Mouse (Mus musculus): ENCODE data around the gene Lrrc25. TPM values are rescaled to one million over a fixed set of nuclear protein-coding genes. Genes with fewer than 3 reads are reported as not detected.

Gene Lrrc25
- total and polyA plus RNA-seq, 2 experiments = 1.4 to 7.0 TPM

DNA sequence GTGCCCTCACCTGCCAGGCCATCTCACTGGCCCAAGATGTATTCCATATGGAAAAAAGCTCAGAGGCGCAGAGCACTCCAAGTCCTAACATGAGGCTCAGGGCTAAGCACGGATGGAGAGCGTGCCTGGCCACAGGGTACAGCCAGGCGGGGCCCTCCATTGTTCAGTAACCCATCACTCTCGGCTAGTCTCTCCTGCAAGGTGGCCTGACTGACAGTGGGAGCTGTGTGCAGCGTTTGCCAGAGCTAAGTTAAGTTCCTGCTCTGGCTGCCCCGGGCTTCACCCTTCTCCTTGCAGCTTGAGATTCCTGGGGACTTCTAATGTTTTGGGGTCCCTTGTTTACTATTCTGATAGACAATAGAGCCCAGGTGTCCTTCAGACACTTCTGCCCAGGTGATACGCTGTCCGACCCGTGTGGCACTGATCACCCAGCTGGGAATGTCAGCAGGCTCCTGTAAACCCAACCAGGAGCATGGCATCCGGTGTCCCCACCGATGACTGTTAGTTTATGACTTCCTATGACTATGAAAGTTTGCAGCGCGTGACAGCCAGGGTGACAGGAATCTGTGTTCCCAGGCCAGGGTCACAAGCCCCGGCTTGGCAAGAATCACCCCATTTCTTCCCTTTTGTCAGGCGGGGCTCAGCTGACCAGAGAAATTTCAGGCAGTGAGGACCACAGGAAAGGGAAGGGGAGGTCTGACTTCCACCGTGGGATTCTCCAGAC lies 29.7 kb downstream of the Lrrc25 start:
- 42% methylated on average over 17 of the region's 17 CpGs for WGBS
- peak; percentile 70 for DNase-seq (ENCODE audit: extremely low read depth, low read depth, low spot score)
- no peaks in the 10 kb centered on the region for H3K79me2 ChIP-seq (ENCODE audit: control insufficient read depth, insufficient read depth, low read length)
- peak overlapping the region; percentile 14 for H3K9ac ChIP-seq (ENCODE audit: low read depth, low read length)
- peak overlapping the region; percentile 92 for H3K27ac ChIP-seq (replicated peaks; ENCODE audit: insufficient read depth, low read depth, low read length)
- no peak overlapping the region for H3K4me3 ChIP-seq (ENCODE audit: insufficient read depth, low read depth, low read length)
- H3K27me3 ChIP-seq (ENCODE audit: control insufficient read depth, insufficient read depth, low read length) = no peaks in the 10 kb centered on the region
- TF ChIP-seq CTCF (IDR thresholded peaks at IDR 0.05; ENCODE audit: low read depth, low read length) = no peak
- no peak for TF ChIP-seq POLR2A (IDR thresholded peaks at IDR 0.05; ENCODE audit: extremely low read depth, insufficient read depth, low read length)
- peaks cover 41% of the 10 kb centered on the region for H3K4me1 ChIP-seq (ENCODE audit: control insufficient read depth, insufficient read depth, low read length)
- peaks cover 8% of the 10 kb centered on the region; the same call in 1 of the 2 replicates for H3K36me3 ChIP-seq (ENCODE audit: control insufficient read depth, insufficient read depth, low read length)

DNA sequence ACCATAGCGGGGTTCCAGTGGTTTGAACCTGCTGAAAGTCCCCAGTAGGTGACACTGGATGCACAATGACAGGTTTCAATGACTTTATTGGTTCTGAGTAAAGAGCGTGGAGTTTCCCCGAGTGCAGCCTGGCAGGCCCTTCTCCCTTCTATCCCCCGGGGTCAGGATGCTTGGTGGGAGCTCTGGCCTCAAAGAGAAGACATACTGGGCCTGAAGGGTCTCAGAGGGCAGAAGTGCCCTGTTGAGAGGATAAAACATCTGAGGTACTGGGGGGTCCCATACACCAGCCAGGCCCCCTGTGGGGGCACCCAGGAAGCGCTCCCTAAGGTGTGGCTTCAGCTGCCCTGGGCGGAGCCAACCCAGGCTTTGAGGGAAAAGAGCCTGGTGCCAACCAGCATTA lies 30.4 kb downstream of the Lrrc25 start:
- Histone ChIP-seq H3K79me2 (ENCODE audit: control insufficient read depth, insufficient read depth, low read length) (no peaks in the 10 kb centered on the region), H3K4me3 (ENCODE audit: insufficient read depth, low read depth, low read length) (no peak overlapping the region), H3K4me1 (ENCODE audit: control insufficient read depth, insufficient read depth, low read length) (peaks cover 41% of the 10 kb centered on the region), H3K27me3 (ENCODE audit: control insufficient read depth, insufficient read depth, low read length) (no peaks in the 10 kb centered on the region), H3K9ac (ENCODE audit: low read depth, low read length) (peak overlapping the region; percentile 19; the same call in 1 of the 2 replicates), H3K36me3 (ENCODE audit: control insufficient read depth, insufficient read depth, low read length) (peaks cover 11% of the 10 kb centered on the region; the same call in 1 of the 2 replicates), H3K27ac (replicated peaks; ENCODE audit: insufficient read depth, low read depth, low read length) (peak overlapping the region; percentile 92)
- WGBS = 49% methylated on average over 6 of the region's 6 CpGs
- no peak for DNase-seq (ENCODE audit: extremely low read depth, low read depth, low spot score)
- no peak for TF ChIP-seq POLR2A (IDR thresholded peaks at IDR 0.05; ENCODE audit: extremely low read depth, insufficient read depth, low read length)
- no peak for TF ChIP-seq CTCF (IDR thresholded peaks at IDR 0.05; ENCODE audit: low read depth, low read length)

DNA sequence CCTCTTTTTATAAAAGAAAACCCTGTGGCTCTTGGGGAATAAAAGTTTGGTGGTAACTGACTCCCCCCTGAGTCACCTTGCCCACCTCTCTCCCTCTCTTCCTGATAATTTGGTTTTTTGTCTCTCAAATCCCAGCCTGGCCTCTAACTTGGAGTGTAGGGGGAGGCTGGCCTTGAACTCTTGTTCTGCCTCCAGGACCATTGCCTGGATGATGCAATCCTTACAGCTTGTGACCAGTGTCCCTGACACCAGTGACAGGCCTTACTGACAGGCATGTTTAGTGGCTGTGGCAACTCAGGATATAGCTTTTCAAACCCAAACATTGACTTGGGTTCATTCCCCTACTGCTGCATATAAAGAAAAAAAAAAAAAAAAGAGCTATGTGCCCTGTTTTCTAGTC lies 30.8 kb downstream of the Lrrc25 start:
- no peaks in the 10 kb centered on the region for H3K27me3 ChIP-seq (ENCODE audit: control insufficient read depth, insufficient read depth, low read length)
- H3K4me1 ChIP-seq (ENCODE audit: control insufficient read depth, insufficient read depth, low read length) = peaks cover 41% of the 10 kb centered on the region
- peaks cover 13% of the 10 kb centered on the region; the same call in 1 of the 2 replicates for H3K36me3 ChIP-seq (ENCODE audit: control insufficient read depth, insufficient read depth, low read length)
- DNase-seq (ENCODE audit: extremely low read depth, low read depth, low spot score) = peak; percentile 93
- H3K79me2 ChIP-seq (ENCODE audit: control insufficient read depth, insufficient read depth, low read length) = no peaks in the 10 kb centered on the region
- peak overlapping the region; percentile 92 for H3K27ac ChIP-seq (replicated peaks; ENCODE audit: insufficient read depth, low read depth, low read length)
- no peak overlapping the region for H3K4me3 ChIP-seq (ENCODE audit: insufficient read depth, low read depth, low read length)
- H3K9ac ChIP-seq (ENCODE audit: low read depth, low read length) = 0 out of 2 replicates have a peak overlapping the region, but pooled peaks have one; percentile 19
- no peak for TF ChIP-seq POLR2A (IDR thresholded peaks at IDR 0.05; ENCODE audit: extremely low read depth, insufficient read depth, low read length)
- no peak for TF ChIP-seq CTCF (IDR thresholded peaks at IDR 0.05; ENCODE audit: low read depth, low read length)

DNA sequence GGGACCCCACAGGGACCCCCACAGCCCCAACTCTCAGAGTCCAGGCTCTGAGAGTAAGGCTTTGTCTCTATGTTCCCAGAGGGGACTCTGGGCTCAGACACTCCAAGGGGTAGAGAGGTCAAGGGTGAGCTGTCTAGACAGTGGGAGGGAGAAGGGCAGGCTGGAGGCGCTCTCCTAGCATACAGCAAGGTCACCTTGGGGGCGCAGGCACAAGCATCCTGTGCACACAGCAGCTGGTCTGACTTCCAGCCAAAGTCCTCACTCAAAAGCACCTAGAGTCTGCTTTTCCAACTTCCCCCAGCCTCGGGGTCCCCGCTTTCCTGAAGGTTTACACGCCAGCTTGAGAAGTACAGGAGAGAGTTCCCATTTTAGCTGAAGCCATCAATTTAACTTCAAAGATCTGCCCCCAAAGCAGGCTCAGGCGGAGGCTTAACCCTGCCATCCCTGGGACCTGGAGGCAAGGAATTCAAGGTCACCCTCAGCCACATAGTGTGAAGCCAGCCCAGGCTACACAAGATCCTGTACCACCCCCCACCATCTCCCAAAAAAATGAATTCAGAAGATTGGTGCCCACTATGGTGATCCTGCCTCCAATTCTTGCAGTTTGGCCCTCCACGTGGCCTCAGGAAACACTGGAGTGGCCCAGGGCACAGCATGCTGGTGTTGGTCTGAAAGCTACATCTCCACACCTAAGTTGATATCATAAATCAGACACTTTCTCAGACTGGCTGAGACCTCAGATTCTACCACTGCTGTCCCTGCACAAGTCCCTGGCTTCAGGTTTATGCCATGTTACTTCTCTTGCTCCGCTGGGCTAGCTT lies 31.6 kb downstream of the Lrrc25 start:
- peaks cover 41% of the 10 kb centered on the region for H3K4me1 ChIP-seq (ENCODE audit: control insufficient read depth, insufficient read depth, low read length)
- H3K36me3 ChIP-seq (ENCODE audit: control insufficient read depth, insufficient read depth, low read length) = peaks cover 20% of the 10 kb centered on the region
- WGBS = 23% methylated on average over 8 of the region's 8 CpGs
- H3K27me3 ChIP-seq (ENCODE audit: control insufficient read depth, insufficient read depth, low read length) = no peaks in the 10 kb centered on the region
- peak; percentile 50 for DNase-seq (ENCODE audit: extremely low read depth, low read depth, low spot score)
- TF ChIP-seq POLR2A (IDR thresholded peaks at IDR 0.05; ENCODE audit: extremely low read depth, insufficient read depth, low read length) (0 out of 2 replicates have a peak, but pooled peaks have one; percentile 13), CTCF (IDR thresholded peaks at IDR 0.05; ENCODE audit: low read depth, low read length) (no peak)
- peak overlapping the region; percentile 92 for H3K27ac ChIP-seq (replicated peaks; ENCODE audit: insufficient read depth, low read depth, low read length)
- H3K4me3 ChIP-seq (ENCODE audit: insufficient read depth, low read depth, low read length) = no peak overlapping the region
- peaks cover 6% of the 10 kb centered on the region; the same call in 1 of the 2 replicates for H3K79me2 ChIP-seq (ENCODE audit: control insufficient read depth, insufficient read depth, low read length)
- H3K9ac ChIP-seq (ENCODE audit: low read depth, low read length) = peak overlapping the region; percentile 42

DNA sequence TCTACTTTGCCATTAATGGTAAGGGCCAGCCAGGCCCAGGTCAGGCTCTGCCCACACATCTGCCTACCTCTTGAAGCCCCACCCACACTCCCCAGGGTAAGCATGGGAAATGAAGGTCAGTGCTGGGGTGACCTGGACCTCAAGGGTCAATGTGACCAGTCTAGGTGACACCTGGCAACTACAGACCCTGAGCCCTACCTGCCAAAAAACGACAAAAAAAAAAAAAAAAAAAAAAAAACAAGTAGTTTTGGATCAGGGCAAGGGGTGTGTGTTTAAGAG lies 32.1 kb downstream of the Lrrc25 start:
- H3K79me2 ChIP-seq (ENCODE audit: control insufficient read depth, insufficient read depth, low read length) = peaks cover 8% of the 10 kb centered on the region; the same call in 1 of the 2 replicates
- H3K9ac ChIP-seq (ENCODE audit: low read depth, low read length) = no peak overlapping the region; the same call in 1 of the 2 replicates
- TF ChIP-seq POLR2A (IDR thresholded peaks at IDR 0.05; ENCODE audit: extremely low read depth, insufficient read depth, low read length) (no peak), CTCF (IDR thresholded peaks at IDR 0.05; ENCODE audit: low read depth, low read length) (no peak)
- peak overlapping the region; percentile 92 for H3K27ac ChIP-seq (replicated peaks; ENCODE audit: insufficient read depth, low read depth, low read length)
- no peaks in the 10 kb centered on the region for H3K27me3 ChIP-seq (ENCODE audit: control insufficient read depth, insufficient read depth, low read length)
- peaks cover 20% of the 10 kb centered on the region for H3K36me3 ChIP-seq (ENCODE audit: control insufficient read depth, insufficient read depth, low read length)
- H3K4me1 ChIP-seq (ENCODE audit: control insufficient read depth, insufficient read depth, low read length) = peaks cover 46% of the 10 kb centered on the region
- no peak overlapping the region for H3K4me3 ChIP-seq (ENCODE audit: insufficient read depth, low read depth, low read length)
- WGBS = 20% methylated on average over 1 of the region's 1 CpGs
- DNase-seq (ENCODE audit: extremely low read depth, low read depth, low spot score) = peak; percentile 99

Measured in liver, adult 2 months (tissue).